Mouse (Mus musculus) erythroblast, embryonic 14.5 days (primary cell): ENCODE results near the gene Pecam1.

Experiments
- GATA1 ChIP-seq: IDR thresholded peaks from 2 replicates; pipeline ENCODE4 v1.6.1; 2012; ENCODE audit warnings: low read length, inconsistent platforms, mixed read lengths
- TAL1 ChIP-seq: IDR thresholded peaks from 3 replicates; pipeline ENCODE4 v1.6.1; 2012; ENCODE audit warnings: low read length, inconsistent platforms, mixed read lengths

GRCm38 (mm10) chr11:106677331-106677730, 73.1 kb downstream of the Pecam1 start:
- TF ChIP-seq TAL1 (no peak), GATA1 (no peak)
